ENCODE assay signal across 8 mouse cellular contexts in genomic region chr5:52565813-52566531, GRCm38 (mm10). TPM values are rescaled to one million over a fixed set of nuclear protein-coding genes. Genes with fewer than 3 reads are reported as not detected.
DNase-seq lines count a peak whose midpoint lies in the region; ATAC-seq and TF ChIP-seq lines count a peak whose summit lies in the region.

TSS of gene Lgi2 (minus strand) at chr5:52566462.

- intact Hi-C loops in gastrocnemius, postnatal 14 days (cut with DNase I; ENCODE audit: low total_unique reads), result no loop called here

- H3K27ac ChIP-seq in layer of hippocampus, adult 2 months, result no peak within 1 kb of the TSS
- H3K27ac ChIP-seq in liver, postnatal 0 days (ENCODE audit: low read depth), result no peak within 1 kb of the TSS

- peak; percentile 36; the same call in 1 of the 2 replicates for ATAC-seq in liver, postnatal 0 days
- ATAC-seq in activated CD4-positive, CD25-positive, alpha-beta regulatory T cell, adult 4 months, result no peak

- no peaks in the 10 kb centered on the region for H3K36me3 ChIP-seq in liver, postnatal 0 days (replicated peaks; ENCODE audit: insufficient read depth, low read length)

- DNase-seq in lung, adult 2 months, result no peak
- no peak for DNase-seq in lung, postnatal 25 days (ENCODE audit: low spot score)
- peak; percentile 72 to 75 for DNase-seq in cerebellum, postnatal 10 days
- peak; percentile 48 for DNase-seq in gastrocnemius, postnatal 14 days
- DNase-seq in layer of hippocampus, adult 2 months (ENCODE audit: low spot score in 2 of 2), result peak in 1 of 2 experiments; percentile 16
- peak; percentile 22 for DNase-seq in liver, postnatal 0 days
- peak; percentile 60 to 61 for DNase-seq in right cerebral cortex, postnatal 10 days (ENCODE audit: low spot score in 2 of 2)

- peaks cover 18% of the 10 kb centered on the region for H3K27me3 ChIP-seq in liver, postnatal 0 days (ENCODE audit: insufficient read depth, low read length)

- no peak for TF ChIP-seq POLR2A in lung, adult 2 months (IDR thresholded peaks at IDR 0.05; ENCODE audit: borderline replicate concordance, extremely low read depth, low read depth, low read length)

- no peak for TF ChIP-seq CTCF in lung, adult 2 months (IDR thresholded peaks at IDR 0.05; ENCODE audit: insufficient read depth, low read length)
- no peak for TF ChIP-seq CTCF in layer of hippocampus, adult 2 months (conservative IDR thresholded peaks at IDR 0.05)
- TF ChIP-seq CTCF in liver, postnatal 0 days (IDR thresholded peaks at IDR 0.05; ENCODE audit: low read depth), result no peak

- TF ChIP-seq EP300 in liver, postnatal 0 days (IDR thresholded peaks at IDR 0.05; ENCODE audit: low read depth), result no peak

- no peaks in the 10 kb centered on the region; the same call in 1 of the 2 replicates for H3K9me3 ChIP-seq in liver, postnatal 0 days (ENCODE audit: low read length)

- 1% methylated on average over 83 of the region's 83 CpGs for WGBS in lung, adult 2 months
- WGBS in liver, postnatal 0 days (ENCODE audit: insufficient replicate concordance), result 2% methylated on average over 49 of the region's 83 CpGs

- H3K4me2 ChIP-seq in liver, postnatal 0 days (ENCODE audit: low read depth, low read length), result peak within 1 kb of the TSS; percentile 75

- H3K4me3 ChIP-seq in lung, adult 2 months (replicated peaks; ENCODE audit: extremely low read depth, low read depth, low read length), result peak within 1 kb of the TSS; percentile 32
- H3K4me3 ChIP-seq in layer of hippocampus, adult 2 months, result peak within 1 kb of the TSS; percentile 65
- peak within 1 kb of the TSS; percentile 41 for H3K4me3 ChIP-seq in liver, postnatal 0 days (ENCODE audit: low read depth, low read length)

- H3K4me1 ChIP-seq in lung, adult 2 months (ENCODE audit: control insufficient read depth, insufficient read depth, low read length), result no peaks in the 10 kb centered on the region
- peaks cover 7% of the 10 kb centered on the region; the same call in 1 of the 2 replicates for H3K4me1 ChIP-seq in liver, postnatal 0 days (ENCODE audit: insufficient read depth)

- H3K9ac ChIP-seq in liver, postnatal 0 days (replicated peaks), result 0 out of 2 replicates have a peak within 1 kb of the TSS, but pooled peaks have one; percentile 16

RNA-seq across cellular contexts. Expression of gene Lgi2, which starts in this region (rescaled TPM):
- 1.6 and 2.0 TPM in 2 replicates for polyA plus RNA-seq in lung, adult 2 months (2012; rRNA removed)
- 1 to 10 TPM; 2.6 to 3.5 TPM for total RNA-seq in gastrocnemius, postnatal 14 days (2021)
- 10 to 100 TPM; 21.2 to 22.8 TPM for total RNA-seq in layer of hippocampus, adult 2 months (2021)
- 0.18 and 0.26 TPM in 2 replicates for polyA plus RNA-seq in liver, postnatal 0 days (2015; fragmentation: Nextera tagmentation; extraction: Ambion mirVana)
- polyA plus RNA-seq in activated CD4-positive, CD25-positive, alpha-beta regulatory T cell, adult 4 months (2017; shearing (Covaris generic)), result not detected

Comparison
In these comparisons a context has a peak if more than half of its experiments do, and no peak if none do; other contexts are left out.
1. RNA of gene Lgi2 (total RNA-seq): 21.2 to 22.8 TPM in layer of hippocampus, adult 2 months; 2.6 to 3.5 TPM in gastrocnemius, postnatal 14 days; every median in the first group is over 4 times any median in the second.
2. Peak in DNase-seq, ATAC-seq, H3K4me3 ChIP-seq, H3K9ac ChIP-seq and H3K4me2 ChIP-seq in liver, postnatal 0 days; RNA of the gene not detected or under 1 TPM.
3. DNase-seq: peak in cerebellum, postnatal 10 days (2 of 2), gastrocnemius, postnatal 14 days (single experiment) and right cerebral cortex, postnatal 10 days (2 of 2); none in lung, adult 2 months (single experiment) and lung, postnatal 25 days (single experiment).
4. Peak in every context shown above with its lines, with median percentiles within 50 percentile points of each other: H3K4me3 ChIP-seq.